Mouse (Mus musculus) left cerebral cortex, adult 18-20 months (tissue): ENCODE results near the gene A830031A19Rik. TPM values are rescaled to one million over a fixed set of nuclear protein-coding genes. Genes with fewer than 3 reads are reported as not detected.

ENCODE experiments used
- DNase-seq, 2 experiments: peaks; one replicate each; pipeline ENCODE4 v3.0.0; 2021 to 2022; ENCODE audit warnings: low spot score in 2 of 2, mixed read lengths in 1 of 2
- long read RNA-seq, 2 experiments: library from polyadenylated mRNA; stranded (forward); transcript quantifications; one replicate each; pipeline ENCODE4 v2.0.0; 2021
- total RNA-seq, 2 experiments: library from RNA; stranded (reverse); gene quantifications; 2 replicates each; pipeline ENCODE4 v1.2.3; 2021

Gene A830031A19Rik
- 1 to 10 TPM; 1.1 to 1.4 TPM for total RNA-seq
- long read RNA-seq, experiment 1, partial matches to known transcripts = 0 of 5 reads
- long read RNA-seq, experiment 1, other reads (novel, unspliced or antisense) = 5 of 5 reads
- long read RNA-seq, experiment 2, partial matches to known transcripts = 0 of 5 reads
- long read RNA-seq, experiment 2, other reads (novel, unspliced or antisense) = 5 of 5 reads

- DNase-seq = no peak
These were observed at the start of gene A830031A19Rik for GRCm38 (mm10) chr11:24074634-24075104. A830031A19Rik (minus strand) TSS chr11:24075054.

- no peak for DNase-seq
These were observed 49.1 kb upstream of the A830031A19Rik start for GRCm38 (mm10) chr11:24123991-24124390.

GRCm38 (mm10) chr11:24122899-24123298 is 48.0 kb upstream of the A830031A19Rik start:
- no peak for DNase-seq

GRCm38 (mm10) chr11:24121136-24121535 is 46.3 kb upstream of the A830031A19Rik start:
- DNase-seq = no peak

GRCm38 (mm10) chr11:24116582-24117318 is 41.9 kb upstream of the A830031A19Rik start:
- DNase-seq = no peak

GRCm38 (mm10) chr11:24116041-24116440 is 41.2 kb upstream of the A830031A19Rik start:
- no peak for DNase-seq

- no peak for DNase-seq
These were observed 40.3 kb upstream of the A830031A19Rik start for GRCm38 (mm10) chr11:24115017-24115752.

- no peak for DNase-seq
These were observed 36.9 kb upstream of the A830031A19Rik start for GRCm38 (mm10) chr11:24111720-24112119.

- no peak for DNase-seq
These were observed 35.3 kb upstream of the A830031A19Rik start for GRCm38 (mm10) chr11:24110113-24110512.

- no peak for DNase-seq
These were observed 34.5 kb upstream of the A830031A19Rik start for GRCm38 (mm10) chr11:24109388-24109787.

GRCm38 (mm10) chr11:24108974-24109373 is 34.1 kb upstream of the A830031A19Rik start:
- no peak for DNase-seq

- no peak for DNase-seq
These were observed 32.6 kb upstream of the A830031A19Rik start for GRCm38 (mm10) chr11:24107414-24107813.

GRCm38 (mm10) chr11:24103128-24103742 is 28.4 kb upstream of the A830031A19Rik start:
- no peak for DNase-seq

GRCm38 (mm10) chr11:24102372-24102771 is 27.5 kb upstream of the A830031A19Rik start:
- no peak for DNase-seq

- no peak for DNase-seq
These were observed 26.8 kb upstream of the A830031A19Rik start for GRCm38 (mm10) chr11:24101625-24102024.

- no peak for DNase-seq
These were observed 25.7 kb upstream of the A830031A19Rik start for GRCm38 (mm10) chr11:24100449-24101070.

- no peak for DNase-seq
These were observed 25.0 kb upstream of the A830031A19Rik start for GRCm38 (mm10) chr11:24099886-24100293.

GRCm38 (mm10) chr11:24099215-24099614 is 24.4 kb upstream of the A830031A19Rik start:
- DNase-seq = no peak

GRCm38 (mm10) chr11:24098662-24099061 is 23.8 kb upstream of the A830031A19Rik start:
- DNase-seq = no peak

GRCm38 (mm10) chr11:24098069-24098468 is 23.2 kb upstream of the A830031A19Rik start:
- no peak for DNase-seq

GRCm38 (mm10) chr11:24097026-24097425 is 22.2 kb upstream of the A830031A19Rik start:
- DNase-seq = no peak
